Mouse (Mus musculus) liver, adult (tissue): ENCODE results near the gene Gm11127.

ENCODE experiments used
- GATA4 ChIP-seq: IDR thresholded peaks from 2 replicates; pipeline ENCODE4 v1.6.1; 2014; ENCODE audit warnings: mild to moderate bottlenecking, low read length; ENCODE audit not compliant: insufficient replicate concordance

Gene Gm11127

GRCm38 (mm10) chr17:36022922-36023321 is 35.2 kb downstream of the Gm11127 start:
- TF ChIP-seq GATA4 = no peak

GRCm38 (mm10) chr17:36022098-36022497 is 36.1 kb downstream of the Gm11127 start:
- no peak for TF ChIP-seq GATA4

GRCm38 (mm10) chr17:36021309-36021708 is 36.9 kb downstream of the Gm11127 start:
- TF ChIP-seq GATA4 = no peak

- TF ChIP-seq GATA4 = peak; percentile 89
Observed at GRCm38 (mm10) chr17:36020191-36021073, 37.7 kb downstream of the Gm11127 start, which contains the start of gene H2-T24. Gene H2-T24 (minus strand): TSS chr17:36020560.

- TF ChIP-seq GATA4 = no peak
Observed at GRCm38 (mm10) chr17:36019519-36019918, 38.7 kb downstream of the Gm11127 start.

GRCm38 (mm10) chr17:36018979-36019378 is 39.2 kb downstream of the Gm11127 start:
- peak; percentile 92 for TF ChIP-seq GATA4

- TF ChIP-seq GATA4 = no peak
Observed at GRCm38 (mm10) chr17:36017046-36017445, 41.1 kb downstream of the Gm11127 start.

GRCm38 (mm10) chr17:36014977-36015376 is 43.2 kb downstream of the Gm11127 start:
- TF ChIP-seq GATA4 = no peak
